Mouse (Mus musculus) ES-E14 (cell line): ENCODE results near the gene Hecw2. TPM values are rescaled to one million over a fixed set of nuclear protein-coding genes. Genes with fewer than 3 reads are reported as not detected.

Source experiments
- DNase-seq: peaks from one replicate; pipeline ENCODE4 v3.0.0-alpha.2; 2013; ENCODE audit warnings: low read depth, low spot score
- H3K27ac ChIP-seq: 2 replicates; pipeline ENCODE4 v1.5.1; 2012; ENCODE audit warnings: low read depth, mild to moderate bottlenecking, low read length, moderate library complexity, mixed read lengths; ENCODE audit not compliant: poor library complexity, insufficient read depth, severe bottlenecking
- H3K36me3 ChIP-seq: 2 replicates; pipeline ENCODE4 v1.6.1; 2012; ENCODE audit warnings: mild to moderate bottlenecking, low read length, moderate library complexity, mixed read lengths; ENCODE audit not compliant: control insufficient read depth, poor library complexity, insufficient read depth, severe bottlenecking
- H3K4me1 ChIP-seq, 2 experiments: fragments of 150-350 bp in 1 of 2; sonication (generic) in 1 of 2; 2 replicates each; pipeline ENCODE4 v1.6.1; 2012; ENCODE audit warnings: low read length in 2 of 2, mild to moderate bottlenecking in 1 of 2, mixed read lengths in 1 of 2; ENCODE audit not compliant: control insufficient read depth in 2 of 2, insufficient read depth in 2 of 2, poor library complexity in 1 of 2
- H3K4me3 ChIP-seq, 2 experiments: fragments of 150-350 bp in 1 of 2; sonication (generic) in 1 of 2; 2 replicates each; pipeline ENCODE4 v1.5.1; 2012; ENCODE audit warnings: low read length in 2 of 2, low read depth in 1 of 2, mild to moderate bottlenecking in 1 of 2, mixed read lengths in 1 of 2; ENCODE audit not compliant: insufficient read depth in 1 of 2, poor library complexity in 1 of 2, severe bottlenecking in 1 of 2
- H3K9ac ChIP-seq: 2 replicates; pipeline ENCODE4 v1.6.1; 2012; ENCODE audit warnings: low read depth, mild to moderate bottlenecking, low read length, mixed read lengths; ENCODE audit not compliant: poor library complexity, insufficient read depth, severe bottlenecking
- H3K9me3 ChIP-seq: fragments of 150-350 bp; sonication (generic); 2 replicates; pipeline ENCODE4 v1.6.1; 2012; ENCODE audit warnings: low read depth, mild to moderate bottlenecking, low read length; ENCODE audit not compliant: control insufficient read depth, insufficient read depth
- CHD2 ChIP-seq: IDR thresholded peaks from 2 replicates; pipeline ENCODE4 v1.6.1; 2014; ENCODE audit warnings: mild to moderate bottlenecking, low read depth, low read length, inconsistent platforms
- HCFC1 ChIP-seq: IDR thresholded peaks from 2 replicates; pipeline ENCODE4 v1.6.1; 2012; ENCODE audit warnings: low read length, inconsistent platforms, borderline replicate concordance; ENCODE audit not compliant: insufficient read depth
- MAFK ChIP-seq: IDR thresholded peaks from 2 replicates; pipeline ENCODE4 v1.6.1; 2014; ENCODE audit warnings: mild to moderate bottlenecking, low read depth, low read length, inconsistent platforms; ENCODE audit not compliant: insufficient read depth
- ZC3H11A ChIP-seq: IDR thresholded peaks from 2 replicates; pipeline ENCODE4 v1.6.1; 2012; ENCODE audit warnings: low read depth, mild to moderate bottlenecking, inconsistent platforms, low read length, borderline replicate concordance
- ZNF384 ChIP-seq: IDR thresholded peaks from 2 replicates; pipeline ENCODE4 v1.6.1; 2012; ENCODE audit warnings: low read depth, low read length, inconsistent platforms
- in situ Hi-C, 2 experiments: fragments of 600-800 bp; cut with MboI; formaldehyde crosslinking; loops; one replicate each; pipeline ENCODE4 v1.15.1; 2025; ENCODE audit warnings: low sequenced_read_pairs in 2 of 2, inconsistent platforms in 1 of 2; ENCODE audit not compliant: unreplicated experiment in 2 of 2
- total RNA-seq: library from RNA; depleted of rRNA; stranded (reverse); fragments of 300-350 nt; gene quantifications from 2 replicates; pipeline ENCODE4 v1.2.3, GENCODE M21; 2012

Gene Hecw2
- total RNA-seq, 1 experiment = 6.6 TPM

DNA sequence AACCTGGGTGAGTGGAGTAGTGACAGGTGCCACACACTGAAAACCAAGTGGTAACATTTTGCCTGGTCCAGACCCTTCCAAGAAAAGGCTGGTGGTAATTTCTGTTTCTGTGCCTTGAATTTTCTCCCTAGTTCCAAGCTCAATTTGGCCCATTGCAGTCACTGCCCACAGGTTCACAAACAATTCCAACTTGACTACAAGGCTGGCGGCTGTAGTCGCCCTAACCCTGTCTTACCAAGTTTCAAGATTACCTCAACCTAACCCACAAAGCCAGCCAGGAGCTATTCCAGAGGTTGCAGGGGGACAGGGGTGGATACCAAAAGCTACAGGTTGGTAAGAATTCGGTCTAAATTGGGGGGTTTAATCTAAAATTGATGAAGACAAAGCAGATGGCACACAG is 27.0 kb downstream of the Hecw2 start:
- in situ Hi-C loops = no loop called here
- DNase-seq = no peak
- TF ChIP-seq MAFK = no peak
- TF ChIP-seq CHD2 = no peak
- TF ChIP-seq ZNF384 = no peak
- TF ChIP-seq ZC3H11A = no peak
- TF ChIP-seq HCFC1 = no peak
- Histone ChIP-seq H3K9ac (no peak overlapping the region), H3K27ac (no peak overlapping the region), H3K36me3 (no peaks in the 10 kb centered on the region), H3K4me3 (no peak overlapping the region), H3K4me1 (no peaks in the 10 kb centered on the region), H3K9me3 (no peaks in the 10 kb centered on the region)

DNA sequence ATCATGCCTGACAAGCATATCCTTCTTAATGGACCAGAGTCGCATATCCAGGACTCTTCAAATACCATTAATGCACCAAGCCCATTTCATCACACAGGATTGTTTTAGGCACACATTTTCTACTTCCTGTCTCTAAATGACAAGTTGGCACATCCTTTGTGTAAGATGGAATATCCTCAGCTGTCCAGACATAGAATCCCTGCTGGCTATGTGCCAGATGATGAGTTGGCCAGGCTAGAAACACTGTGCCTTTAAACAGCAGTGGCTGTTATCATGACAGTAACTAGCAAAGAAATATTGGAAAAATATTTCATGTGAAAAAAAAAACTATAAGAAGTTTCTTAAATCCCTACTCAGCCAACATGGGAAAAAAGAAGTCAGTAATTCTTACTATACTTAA is 35.4 kb downstream of the Hecw2 start:
- no peak for DNase-seq
- in situ Hi-C loops = no loop called here
- Histone ChIP-seq H3K36me3 (no peaks in the 10 kb centered on the region), H3K4me3 (no peak overlapping the region), H3K9ac (no peak overlapping the region), H3K27ac (no peak overlapping the region), H3K4me1 (no peaks in the 10 kb centered on the region), H3K9me3 (no peaks in the 10 kb centered on the region)
- TF ChIP-seq CHD2 = no peak
- TF ChIP-seq ZC3H11A = no peak
- TF ChIP-seq HCFC1 = no peak
- no peak for TF ChIP-seq MAFK
- no peak for TF ChIP-seq ZNF384

DNA sequence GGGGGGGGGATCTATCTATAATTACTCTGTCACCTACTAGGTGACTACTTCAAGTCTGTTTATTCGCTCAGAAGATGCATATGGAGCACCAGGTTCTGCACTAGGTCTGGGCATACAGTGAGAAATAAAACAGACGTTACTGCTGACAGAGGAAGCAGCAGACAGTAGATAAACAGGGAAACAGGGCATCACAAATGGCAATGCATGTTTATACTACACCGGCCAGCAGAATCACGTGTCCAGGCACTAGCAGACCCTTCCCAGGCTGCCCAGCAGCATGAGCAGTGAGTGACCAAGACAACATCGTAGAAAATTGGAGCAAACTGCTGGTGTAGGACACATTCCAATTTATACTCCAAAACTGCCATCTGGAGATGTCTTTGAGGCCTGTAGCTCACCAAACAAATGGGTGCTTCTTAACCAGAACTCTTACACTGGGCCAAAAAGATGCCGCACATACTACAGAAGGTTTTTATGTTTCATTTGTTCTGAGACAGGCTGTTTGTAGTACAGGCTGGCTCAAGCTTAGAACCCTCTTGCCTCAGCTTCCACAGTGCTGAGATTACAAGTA is 41.7 kb downstream of the Hecw2 start:
- H3K4me3 ChIP-seq = no peak overlapping the region
- no peak overlapping the region for H3K9ac ChIP-seq
- in situ Hi-C loops = no loop called here
- H3K27ac ChIP-seq = no peak overlapping the region
- no peak for DNase-seq
- no peaks in the 10 kb centered on the region for H3K4me1 ChIP-seq
- H3K36me3 ChIP-seq = no peaks in the 10 kb centered on the region
- H3K9me3 ChIP-seq = no peaks in the 10 kb centered on the region
- TF ChIP-seq MAFK (no peak), CHD2 (no peak), ZC3H11A (no peak), ZNF384 (no peak), HCFC1 (no peak)

DNA sequence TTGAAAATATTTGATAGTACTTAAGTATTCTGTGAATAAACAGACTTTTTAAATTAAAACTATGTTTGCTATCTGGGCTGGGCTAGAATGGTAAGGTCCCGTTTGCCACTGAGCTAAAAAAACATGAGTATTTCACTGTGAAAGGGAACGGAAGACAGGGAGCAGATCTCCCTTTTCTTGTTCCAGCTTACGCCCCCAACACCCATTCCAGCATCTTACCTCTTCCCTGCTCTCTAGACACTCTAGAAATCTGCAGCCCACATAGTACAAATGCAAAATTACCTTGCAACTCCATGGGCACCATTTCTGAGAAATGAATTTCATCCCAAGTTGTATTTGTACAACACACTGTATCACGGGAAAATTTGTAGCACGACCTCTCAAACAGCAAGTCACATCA is 49.9 kb downstream of the Hecw2 start:
- in situ Hi-C loops = no loop called here
- DNase-seq = no peak

More for the DNA sequence above, 49.9 kb downstream of the Hecw2 start:
- no peaks in the 10 kb centered on the region for H3K9me3 ChIP-seq
- no peaks in the 10 kb centered on the region for H3K36me3 ChIP-seq
- no peak overlapping the region for H3K27ac ChIP-seq
- no peak overlapping the region for H3K9ac ChIP-seq
- no peak overlapping the region for H3K4me3 ChIP-seq
- TF ChIP-seq HCFC1 = no peak
- TF ChIP-seq ZC3H11A = no peak
- no peak for TF ChIP-seq ZNF384
- TF ChIP-seq CHD2 = no peak
- no peak for TF ChIP-seq MAFK
- no peaks in the 10 kb centered on the region for H3K4me1 ChIP-seq
